Mouse (Mus musculus): ENCODE results near the gene Slc16a9.

DNA sequence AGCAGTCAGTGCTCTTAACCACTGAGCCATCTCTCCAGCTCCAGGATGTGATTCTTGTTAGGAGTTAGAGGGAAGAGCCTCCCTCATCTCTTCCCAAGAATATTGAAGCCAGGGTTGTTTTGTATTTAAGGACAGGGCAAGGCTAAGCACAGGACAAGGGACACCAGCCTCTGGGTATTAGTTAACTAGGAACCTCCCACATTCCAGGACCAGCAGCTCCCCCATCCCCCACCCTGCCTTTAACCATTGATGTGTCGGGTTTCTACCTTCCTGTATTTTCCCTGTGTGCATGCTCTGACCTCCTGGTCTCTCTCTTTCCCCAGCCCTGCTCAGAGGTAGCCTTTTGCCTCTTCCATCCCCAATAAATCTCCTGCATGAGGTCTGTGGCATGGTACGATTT lies 56.3 kb downstream of the Slc16a9 start:
- no peak for TF ChIP-seq EP300 (IDR thresholded peaks at IDR 0.05; ENCODE audit: low read depth)
- no peak for TF ChIP-seq CTCF (IDR thresholded peaks at IDR 0.05; ENCODE audit: low read depth)

Data from liver, postnatal 0 days (tissue).